Mouse (Mus musculus) telencephalon, adult 2 months (tissue): ENCODE measurements around the gene Bcl2l2.

Experiments
- DNase-seq: peaks from one replicate; pipeline ENCODE4 v3.0.0-alpha.2; 2011; ENCODE audit warnings: low read depth, low spot score

Bcl2l2 gene

DNA sequence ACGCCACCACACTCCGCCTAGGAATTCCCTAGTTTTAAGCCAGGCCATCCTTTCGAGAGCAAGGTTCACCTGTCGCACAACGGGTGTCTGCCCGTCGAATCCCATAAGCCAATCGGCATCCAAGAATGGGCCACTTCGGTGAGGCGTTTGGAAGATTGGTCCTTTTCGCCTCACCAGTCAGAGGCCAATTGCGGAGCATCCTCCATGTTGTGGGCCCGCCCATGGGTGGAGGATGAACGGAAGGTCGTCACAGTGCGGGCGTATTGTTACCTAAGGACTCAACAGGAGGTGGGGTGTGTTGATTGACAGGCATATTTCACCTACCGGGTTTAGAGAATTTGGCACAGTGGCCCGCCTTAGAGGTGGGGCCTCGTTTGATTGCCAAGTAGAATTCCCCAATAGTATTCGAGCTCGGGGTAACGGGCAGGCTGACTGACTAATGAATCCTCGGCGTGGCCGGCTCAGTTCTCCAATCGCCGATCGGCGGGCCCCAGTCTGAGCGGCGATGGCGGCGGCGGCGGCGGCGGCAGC, 10.5 kb downstream of the Bcl2l2 start:
- peak; percentile 100 for DNase-seq

DNA sequence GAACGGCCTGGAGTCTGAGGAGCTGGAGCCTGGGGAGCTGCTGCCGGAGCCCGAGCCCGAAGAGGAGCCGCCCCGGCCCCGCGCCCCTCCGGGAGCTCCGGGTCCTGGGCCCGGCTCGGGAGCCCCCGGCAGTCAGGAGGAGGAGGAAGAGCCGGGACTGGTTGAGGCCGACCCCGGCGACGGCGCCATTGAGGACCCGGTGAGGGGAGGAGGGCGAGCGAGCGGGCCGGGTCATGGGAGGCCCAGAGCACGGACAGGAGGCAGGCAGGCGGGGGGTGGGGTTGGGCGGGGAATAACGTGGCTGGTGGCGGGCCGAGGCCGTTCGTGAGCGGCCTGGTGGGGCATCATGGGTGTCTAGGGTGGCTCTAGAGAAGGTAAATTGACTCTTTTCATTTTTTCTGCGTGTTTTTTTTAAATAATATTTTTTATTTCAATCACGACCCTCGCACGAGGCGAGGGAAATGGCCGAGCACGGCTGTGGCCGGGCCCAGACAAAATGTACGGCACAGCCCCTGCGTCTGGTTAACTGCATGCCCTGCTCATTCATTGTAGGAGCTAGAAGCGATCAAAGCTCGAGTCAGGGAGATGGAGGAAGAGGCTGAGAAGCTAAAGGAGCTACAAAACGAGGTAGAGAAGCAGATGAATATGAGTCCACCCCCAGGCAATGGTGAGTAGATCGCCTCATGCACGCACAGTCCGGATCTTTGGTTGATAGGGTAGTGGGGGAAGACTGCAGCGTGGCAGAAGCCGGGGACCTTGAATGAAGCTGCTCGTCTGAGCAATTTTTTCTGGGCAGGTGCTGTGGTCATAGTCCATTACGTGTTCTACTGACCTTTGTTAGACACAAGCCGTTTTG, 11.3 kb downstream of the Bcl2l2 start:
- DNase-seq: no peak

DNA sequence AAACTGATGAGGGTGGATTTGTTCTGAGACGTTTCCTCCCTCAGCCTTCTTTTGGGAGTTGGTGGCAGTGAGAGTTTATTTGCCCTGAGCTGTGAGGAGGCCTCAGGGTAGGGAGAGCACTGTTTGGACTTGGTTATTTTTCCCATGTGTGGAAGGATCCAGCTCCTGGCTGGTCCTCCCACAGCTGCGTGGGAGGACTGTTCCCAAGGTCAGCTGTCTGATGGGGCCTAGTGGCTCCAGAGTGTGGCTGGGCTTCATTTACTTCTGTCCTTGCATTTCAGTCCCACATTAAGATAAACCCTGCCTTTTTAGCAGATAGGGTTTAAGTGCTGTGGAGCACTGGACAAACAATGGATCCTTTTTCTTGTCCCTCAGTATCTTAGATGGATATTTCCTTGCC, 14.3 kb downstream of the Bcl2l2 start:
- DNase-seq: no peak

DNA sequence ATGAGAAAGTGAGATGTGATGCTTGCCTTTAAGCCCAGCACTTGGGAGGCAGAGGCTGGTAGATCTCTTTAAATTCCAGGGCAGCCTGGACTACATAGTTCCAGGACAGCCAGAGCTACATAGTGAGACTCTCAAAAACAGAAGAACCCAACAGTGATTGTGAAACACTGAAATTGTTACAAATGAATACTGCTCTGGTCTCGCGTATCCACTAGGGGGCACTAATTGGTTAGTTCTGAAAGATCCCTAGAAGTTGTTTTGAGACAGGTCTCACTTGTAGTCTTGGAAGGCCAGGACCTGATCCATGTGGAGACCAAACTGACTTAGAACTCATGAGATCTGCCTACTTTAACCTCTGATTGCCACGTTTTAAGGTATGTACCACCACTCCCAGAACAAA, 17.2 kb downstream of the Bcl2l2 start:
- DNase-seq: peak; percentile 79

DNA sequence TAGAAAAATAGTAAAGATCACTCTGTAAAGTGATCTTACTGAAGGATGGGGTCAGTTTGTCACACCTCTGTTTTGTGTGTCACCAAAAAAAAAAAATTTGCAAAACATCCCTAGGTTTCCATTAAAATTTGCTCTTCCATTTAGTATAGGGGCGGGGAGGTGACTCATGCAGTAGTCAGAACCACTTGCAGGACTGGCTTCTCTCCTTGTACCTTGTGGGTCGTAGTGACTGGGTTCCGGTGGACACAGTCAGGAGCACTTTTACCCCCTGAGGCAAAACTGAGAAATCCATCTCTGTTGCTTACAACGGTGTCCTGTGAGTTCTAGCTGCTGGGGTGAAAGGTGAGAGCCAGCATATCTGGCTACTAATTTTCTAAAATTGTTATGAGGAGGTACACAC, 20.5 kb downstream of the Bcl2l2 start:
- DNase-seq: no peak

DNA sequence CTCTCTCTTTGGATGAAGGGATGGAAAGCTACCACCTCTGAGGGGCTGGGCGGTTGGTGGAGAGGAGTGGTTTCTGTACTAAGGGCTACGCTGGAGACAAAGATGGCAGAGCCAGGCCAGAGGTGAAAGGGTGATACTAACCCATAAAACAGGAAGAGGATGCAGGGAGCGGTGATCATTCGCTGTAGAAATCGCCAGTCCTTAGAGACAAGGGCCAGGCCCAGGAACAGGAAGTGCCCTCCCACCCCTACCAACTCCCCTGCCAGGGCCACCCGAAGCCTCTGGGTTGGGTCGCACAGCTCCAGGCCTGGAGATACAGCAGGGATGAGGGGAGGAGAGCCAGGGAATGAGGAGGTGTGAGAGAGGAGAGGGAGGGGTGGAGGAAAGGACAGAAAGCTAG, 25.5 kb downstream of the Bcl2l2 start:
- DNase-seq: no peak

DNA sequence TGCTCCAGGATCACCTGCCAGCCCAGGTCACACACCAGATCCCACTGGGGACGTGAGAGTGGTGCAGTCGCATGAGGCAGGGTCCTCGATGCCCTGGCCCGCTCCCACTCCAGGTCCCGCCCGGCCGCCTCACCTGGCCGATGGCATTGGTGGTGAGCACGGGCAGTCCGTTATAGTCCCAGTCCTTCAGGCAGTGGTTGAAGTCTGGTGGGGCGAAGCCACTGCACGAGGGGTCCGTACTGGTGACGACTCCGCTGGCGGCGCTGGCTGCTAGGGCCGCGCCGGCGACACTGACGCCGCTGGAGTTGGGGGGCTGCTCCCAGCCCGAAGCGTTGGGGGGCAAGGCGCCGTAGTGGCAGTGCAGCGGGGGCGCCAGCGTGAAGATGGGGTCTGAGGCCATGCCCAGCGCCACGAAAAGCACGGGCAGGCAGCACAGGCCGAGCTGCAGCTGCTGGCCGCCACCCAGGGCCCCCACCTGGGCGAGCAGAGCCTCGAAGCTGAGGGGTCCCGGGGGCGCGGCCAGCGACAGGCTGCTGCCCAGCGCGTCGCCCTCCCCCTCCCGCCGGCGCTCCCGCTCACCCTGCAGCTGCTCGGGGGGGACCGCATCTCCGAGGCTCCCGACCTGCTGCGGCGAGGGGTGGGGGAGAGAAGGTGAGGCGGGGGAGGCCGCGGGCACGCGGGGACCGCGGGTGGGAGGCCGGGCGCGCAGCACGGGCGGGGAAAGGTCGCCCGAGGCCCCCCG, 29.1 kb downstream of the Bcl2l2 start:
- DNase-seq: no peak

DNA sequence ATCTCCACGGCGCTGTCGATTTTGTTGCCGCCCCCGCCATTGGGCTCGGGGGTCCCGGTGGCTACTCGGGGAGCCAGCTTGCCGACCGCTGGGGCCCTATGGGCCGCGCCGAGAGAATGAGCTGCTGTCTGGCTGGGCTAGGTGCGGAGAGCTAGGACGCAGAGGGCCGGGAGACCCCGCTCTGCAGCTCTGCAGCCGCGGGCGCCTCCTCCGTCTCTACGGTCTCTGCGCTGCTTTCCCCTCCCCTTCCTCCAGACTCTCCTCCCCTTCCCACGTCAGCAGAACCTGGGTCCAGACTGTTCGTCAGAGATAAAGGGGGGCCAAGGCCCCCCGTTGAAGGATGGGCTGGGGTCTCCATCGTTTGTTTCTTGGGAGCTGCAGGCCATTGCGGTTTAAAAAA, 29.7 kb downstream of the Bcl2l2 start, which contains the start of gene Slc22a17:
TSS of gene Slc22a17 (minus strand) at position 247 of the 400 bp plus-strand sequence.
- DNase-seq: peak; percentile 72

DNA sequence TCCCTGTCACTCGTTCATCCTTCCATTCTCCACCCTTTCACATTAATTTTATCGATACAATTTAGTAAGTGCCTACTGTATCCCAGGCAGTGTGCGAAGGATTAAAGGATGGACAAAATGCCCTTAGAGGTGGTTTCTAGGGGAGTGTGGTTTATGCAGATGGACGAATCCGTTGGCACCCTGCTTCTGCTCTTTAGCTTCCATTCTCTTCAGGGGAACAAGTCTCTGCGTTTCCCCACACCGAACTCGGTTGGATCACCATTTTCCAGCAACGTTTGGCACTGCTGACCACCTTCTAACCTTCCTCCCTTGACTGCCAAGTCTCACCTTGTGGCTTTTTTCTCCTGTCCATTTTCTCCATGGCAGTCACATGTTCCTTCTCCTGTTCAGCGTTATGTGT, 30.2 kb downstream of the Bcl2l2 start:
- no peak for DNase-seq

DNA sequence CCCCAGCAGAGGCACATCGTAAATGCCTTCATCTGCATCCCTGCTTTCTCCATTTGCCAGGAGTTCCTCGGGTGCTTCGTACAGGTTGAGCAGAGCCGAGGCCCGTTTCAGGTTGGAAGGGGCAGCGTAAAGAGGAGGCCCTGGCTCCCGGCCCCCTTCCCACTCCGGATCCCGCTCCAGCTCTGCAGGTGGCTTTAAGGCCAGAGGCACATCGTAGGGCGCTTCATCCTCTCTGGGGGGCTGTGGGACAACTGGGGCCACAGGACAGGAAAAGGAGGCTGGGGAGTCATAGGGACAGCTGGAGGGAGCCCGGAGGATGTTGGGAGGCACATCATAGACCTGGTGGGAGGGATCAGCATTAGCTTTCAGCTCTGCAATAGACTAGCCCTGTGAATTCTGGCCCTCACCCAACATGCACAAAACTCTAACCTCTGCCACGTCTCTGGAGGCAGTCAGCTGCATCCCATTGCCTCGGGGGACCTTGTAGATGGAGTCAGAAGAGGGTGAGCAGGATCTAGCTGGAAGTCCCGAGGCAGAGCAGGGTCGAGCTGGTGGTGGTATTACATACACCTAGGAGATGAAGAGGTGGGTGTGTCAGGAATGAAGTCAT, 37.0 kb downstream of the Bcl2l2 start:
- no peak for DNase-seq

DNA sequence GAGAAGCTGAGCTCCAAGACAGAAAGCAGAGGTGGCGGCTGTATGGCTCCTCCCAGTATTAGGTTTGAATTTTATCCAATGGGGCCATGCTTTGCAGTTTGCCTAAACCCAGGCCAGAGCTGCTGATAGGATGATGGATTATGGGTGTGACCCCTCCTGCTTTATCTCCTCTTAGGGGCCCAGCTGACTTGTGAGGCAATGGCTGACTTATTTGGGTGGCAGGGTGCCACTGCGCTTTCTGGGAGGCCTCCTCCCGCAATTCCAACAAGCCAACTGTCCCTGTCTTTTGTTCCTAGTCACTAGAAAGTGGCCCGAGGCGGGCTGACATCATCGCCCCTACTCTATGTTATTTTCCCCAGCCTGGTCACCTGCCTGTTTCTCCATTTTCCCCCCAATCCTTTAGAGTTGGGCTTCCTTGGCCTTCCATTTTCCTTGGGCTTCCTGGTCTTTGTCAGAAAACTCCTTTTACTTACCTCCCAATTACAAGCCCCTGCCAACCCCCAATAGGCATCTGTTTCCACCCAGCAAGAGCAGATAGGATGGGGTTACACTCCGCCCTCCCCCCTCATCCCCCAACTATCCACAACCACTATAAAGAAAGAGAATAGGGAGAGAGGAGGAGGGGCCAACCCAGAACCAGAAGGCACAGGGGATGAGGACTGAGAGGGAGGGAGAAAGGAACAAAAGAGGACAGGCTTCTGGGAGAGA, 41.6 kb downstream of the Bcl2l2 start:
- no peak for DNase-seq

DNA sequence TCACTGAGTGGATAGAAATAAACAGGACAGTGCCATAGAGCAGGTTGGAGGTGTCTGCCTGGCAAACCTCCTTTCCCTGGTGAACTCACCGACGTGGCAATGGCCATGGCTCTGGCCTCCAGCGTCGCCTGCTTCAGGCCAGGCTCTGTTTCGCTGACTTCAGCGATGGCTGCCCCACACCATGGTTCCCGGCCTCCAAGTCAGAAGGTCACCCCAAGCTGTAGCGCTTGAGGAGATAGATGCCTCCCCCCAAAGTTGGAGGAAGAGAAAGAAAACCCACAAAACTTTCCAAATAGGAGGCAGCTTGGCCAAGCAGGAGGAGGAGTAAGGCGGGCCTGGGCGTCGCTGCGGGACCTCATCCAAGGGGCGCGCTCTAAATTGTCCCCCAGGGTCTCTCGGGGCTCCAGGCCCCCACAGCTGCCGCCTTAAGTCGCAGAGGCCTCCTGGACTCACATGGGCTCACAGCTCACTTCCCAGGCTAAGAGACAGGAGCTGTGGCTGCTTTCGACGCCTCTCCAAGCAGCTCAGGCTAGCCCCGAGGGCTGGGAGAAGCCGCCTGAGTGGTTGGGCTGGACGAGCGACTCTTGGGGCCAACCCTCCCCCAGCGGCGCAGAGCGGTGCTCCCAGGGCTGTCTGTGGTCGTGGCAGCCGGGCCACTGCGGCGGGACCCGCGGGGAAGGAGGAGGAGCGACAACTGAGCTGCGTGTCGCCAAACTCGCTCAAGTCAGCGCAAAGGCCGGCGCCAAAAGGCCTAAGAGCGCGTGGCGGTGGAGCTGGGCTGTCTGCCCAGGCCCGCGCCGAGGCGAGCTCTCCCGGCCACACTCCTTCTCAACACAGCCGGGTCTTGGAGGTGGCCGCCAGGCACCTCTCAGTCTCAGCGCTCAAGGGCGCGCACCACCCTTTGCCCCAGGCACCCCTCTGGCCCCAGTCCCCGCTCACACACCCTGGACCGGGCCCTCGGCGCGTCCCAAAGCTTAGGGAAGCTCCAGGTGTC, 42.5 kb downstream of the Bcl2l2 start, which contains the start of gene Efs:
TSS of gene Efs (minus strand) at position 778 of the 994 bp plus-strand sequence.
- no peak for DNase-seq

DNA sequence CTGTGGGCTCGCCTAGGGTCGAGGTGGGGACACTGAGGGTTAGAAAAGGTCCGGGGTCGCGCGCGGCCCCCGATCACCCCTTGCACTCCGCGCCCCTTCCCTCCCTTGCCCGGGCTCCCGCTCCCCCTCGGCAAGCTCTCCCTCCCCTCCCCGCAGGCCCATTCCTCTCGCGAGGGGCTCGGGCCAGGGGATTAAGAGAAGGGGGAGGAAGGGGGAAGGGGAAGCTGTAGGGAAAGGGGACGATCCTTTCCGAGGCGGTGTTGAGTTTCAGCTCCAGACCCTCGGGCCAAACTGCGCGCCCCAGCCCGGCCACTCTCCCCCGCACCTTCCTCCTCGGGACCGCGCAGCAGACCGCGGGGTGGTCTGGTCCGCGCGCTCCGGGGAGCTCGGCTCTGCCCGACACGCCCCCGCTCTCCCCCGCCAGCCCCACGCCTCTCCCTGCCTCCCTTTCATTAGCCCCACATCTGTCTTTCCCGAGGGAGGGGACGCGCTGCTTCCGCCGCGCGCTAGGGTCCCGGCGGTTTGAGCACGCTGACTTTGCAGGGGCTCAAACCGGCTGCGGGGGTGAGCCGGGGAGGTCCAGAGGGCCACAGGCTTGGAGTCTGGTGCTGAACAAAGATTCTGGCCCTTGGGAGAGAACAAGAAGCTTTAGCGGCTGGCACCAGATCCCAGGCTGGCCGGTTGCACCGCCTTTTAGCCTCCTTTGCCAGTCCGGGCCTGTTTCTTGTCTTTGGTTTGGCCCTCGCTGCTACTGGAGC, 43.4 kb downstream of the Bcl2l2 start:
- no peak for DNase-seq

DNA sequence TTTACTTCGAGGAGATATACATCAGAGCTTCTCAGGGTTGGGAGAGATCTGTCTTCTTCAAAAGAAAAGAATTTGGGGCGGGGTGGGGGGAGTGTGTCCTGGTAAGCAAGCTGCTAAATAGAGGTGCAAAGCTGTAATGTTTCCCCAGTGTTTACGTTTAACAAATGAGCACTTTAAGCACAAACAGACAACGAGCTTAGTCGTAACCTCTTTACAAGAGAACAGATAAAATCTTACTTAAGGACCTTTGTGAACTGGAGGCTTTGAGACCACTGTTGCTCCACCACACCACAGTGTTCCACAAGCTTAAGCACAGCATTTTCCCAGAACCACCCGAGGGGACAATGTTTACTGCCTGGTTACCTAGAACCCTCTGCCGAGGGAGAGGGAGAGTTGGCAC, 44.1 kb downstream of the Bcl2l2 start:
- no peak for DNase-seq

DNA sequence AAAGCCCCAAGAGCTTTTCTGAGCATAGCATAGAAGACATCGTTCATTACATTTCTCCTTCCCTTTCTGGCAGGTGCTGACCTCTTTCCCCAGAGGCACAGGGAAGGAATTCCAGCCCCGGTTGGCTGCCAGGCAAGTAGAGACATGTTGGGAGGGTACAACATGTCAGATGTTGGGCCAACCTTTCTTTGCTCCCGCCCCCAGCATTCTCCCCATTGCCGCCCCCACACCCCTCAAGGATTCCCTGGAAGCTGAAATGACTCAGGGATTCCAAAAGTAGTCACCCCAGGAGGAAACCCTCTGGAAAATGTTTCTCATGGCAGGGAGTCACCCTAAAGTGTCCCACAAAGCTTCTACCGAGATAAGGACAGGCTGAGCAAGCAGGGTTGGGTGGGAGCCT, 46.6 kb downstream of the Bcl2l2 start:
- DNase-seq: no peak

DNA sequence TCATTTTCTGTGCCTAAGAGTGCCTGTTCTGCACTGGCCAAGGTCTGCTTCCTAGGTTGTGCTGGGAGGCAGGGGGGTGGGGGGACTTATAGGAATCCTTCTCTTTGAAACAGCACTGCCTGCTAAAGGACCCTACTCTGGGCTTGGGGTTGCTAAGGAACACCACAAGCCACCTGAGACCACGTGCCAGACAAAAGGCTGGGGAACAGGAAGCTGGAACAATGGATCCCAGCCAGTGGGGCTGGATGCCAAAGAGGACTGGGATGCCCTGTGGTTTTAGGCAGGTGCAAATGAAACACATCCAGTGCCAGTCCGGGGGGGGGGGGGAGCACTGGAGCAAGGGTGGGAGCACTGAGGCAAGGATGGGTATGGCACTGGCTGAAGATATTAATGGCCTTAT, 47.3 kb downstream of the Bcl2l2 start:
- no peak for DNase-seq

DNA sequence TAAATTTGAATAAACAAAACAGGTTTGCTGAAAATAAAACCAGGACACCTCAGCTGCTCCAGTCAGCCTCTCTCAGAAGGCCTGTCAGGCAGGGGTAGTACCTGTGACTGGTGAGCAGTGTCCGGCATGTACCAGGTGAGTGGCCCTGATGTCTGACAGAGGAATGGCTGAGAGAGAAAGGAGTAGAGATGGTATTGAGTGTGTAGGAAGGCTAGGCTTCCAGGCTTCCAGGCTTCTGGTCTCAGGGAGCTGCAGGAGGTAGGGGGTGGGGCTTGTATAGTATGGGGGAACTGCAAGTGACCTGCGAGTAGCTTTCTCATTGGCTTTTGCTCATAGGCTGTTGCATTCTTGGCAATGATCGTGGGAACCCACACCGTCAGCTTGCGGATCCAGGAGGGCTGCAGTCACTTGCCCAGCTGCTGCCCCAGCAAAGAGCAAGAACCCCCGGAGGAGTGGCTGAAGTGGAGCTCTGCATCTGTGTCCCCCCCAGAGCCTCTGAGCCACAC, 49.5 kb downstream of the Bcl2l2 start, which contains the start of gene Il25:
TSS of gene Il25 (plus strand) at position 51 of the 506 bp plus-strand sequence.
- no peak for DNase-seq

DNA sequence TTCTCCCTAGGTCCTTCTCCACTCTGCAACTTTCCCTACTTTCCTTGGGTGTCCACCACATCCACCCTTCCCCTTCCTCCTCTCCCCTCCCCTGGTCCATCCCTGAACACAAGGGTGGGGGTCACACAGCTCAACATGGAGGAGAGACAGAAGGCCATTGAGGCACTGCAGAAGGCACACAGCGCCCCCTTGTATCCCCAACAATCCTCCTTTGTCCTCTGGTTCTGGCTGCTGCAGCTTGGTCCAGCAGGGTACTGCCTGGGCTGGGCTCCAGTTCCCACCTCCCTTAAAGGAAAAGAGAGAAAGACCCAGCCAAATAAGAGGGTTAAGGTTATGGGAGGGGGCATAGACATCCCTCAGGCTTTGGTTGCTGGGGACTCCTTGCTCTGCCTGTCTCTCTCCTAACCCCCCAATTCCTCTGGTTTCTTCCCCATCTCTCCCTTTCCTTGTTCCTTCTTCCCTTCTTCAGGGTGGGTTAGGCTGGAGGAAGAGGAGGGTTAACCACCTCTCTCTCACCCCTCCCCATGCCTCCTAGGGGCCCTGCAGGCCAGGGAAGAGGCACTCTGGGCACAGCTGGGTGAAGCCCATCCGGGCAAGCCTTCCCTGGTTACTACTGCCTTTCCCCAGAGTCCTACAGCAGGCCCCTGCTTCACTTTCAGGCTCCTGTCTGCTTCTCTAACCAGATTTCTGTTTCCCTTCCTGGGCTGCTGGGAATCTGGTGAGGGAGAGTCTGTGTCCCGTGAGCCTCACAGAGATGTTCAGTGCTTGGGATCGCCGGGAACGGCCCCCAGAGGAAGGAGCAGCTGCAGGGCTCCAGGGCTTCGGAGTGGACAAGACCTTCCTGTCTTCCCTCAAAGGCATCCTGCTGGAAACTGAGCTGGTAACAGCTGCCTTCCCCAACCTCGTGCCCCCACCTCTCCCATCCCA, 53.0 kb downstream of the Bcl2l2 start, which contains the start of gene Cmtm5:
TSS of gene Cmtm5 (plus strand) at position 358 of the 927 bp plus-strand sequence.
- DNase-seq: peak; percentile 81
